Mouse (Mus musculus) forebrain, postnatal 0 days (tissue): Measurements from ENCODE around the gene Ralgps1. TPM values are rescaled to one million over a fixed set of nuclear protein-coding genes. Genes with fewer than 3 reads are reported as not detected.
"Not testable (repeated sequence)": the region's sequence is repeated elsewhere in the genome, so short reads cannot be mapped to it uniquely, and the experiment has no call there.

ENCODE experiments used
- ATAC-seq: fragments of 200-750 bp; cut with Nextera tagmentation; 2 replicates; pipeline ENCODE4 v1.8.0; 2017; ENCODE audit warnings: mild to moderate bottlenecking, moderate library complexity
- DNase-seq: peaks from one replicate; pipeline ENCODE4 v3.0.0-alpha.2; 2015
- H3K27ac ChIP-seq: fragments of 300-500 bp; sonication (generic); 2 replicates; pipeline ENCODE4 v1.5.1; 2014; ENCODE audit warnings: low read depth, mild to moderate bottlenecking, antibody characterized with exemption, low read length, moderate library complexity, mixed read lengths
- H3K27me3 ChIP-seq: fragments of 300-500 bp; sonication (generic); 2 replicates; pipeline ENCODE4 v1.6.1; 2014; ENCODE audit warnings: mild to moderate bottlenecking, low read length, mixed read lengths; ENCODE audit not compliant: insufficient read depth
- H3K36me3 ChIP-seq: fragments of 300-500 bp; sonication (generic); 2 replicates; pipeline ENCODE4 v1.6.1; 2014; ENCODE audit warnings: mild to moderate bottlenecking, moderate library complexity; ENCODE audit not compliant: insufficient read depth
- H3K4me1 ChIP-seq: fragments of 300-500 bp; sonication (generic); 2 replicates; pipeline ENCODE4 v1.6.1; 2014; ENCODE audit warnings: antibody characterized with exemption; ENCODE audit not compliant: insufficient read depth
- H3K4me2 ChIP-seq: fragments of 300-500 bp; sonication (generic); 2 replicates; pipeline ENCODE4 v1.6.1; 2014; ENCODE audit warnings: low read depth, mild to moderate bottlenecking, moderate library complexity
- H3K4me3 ChIP-seq: fragments of 300-500 bp; sonication (generic); 2 replicates; pipeline ENCODE4 v1.5.1; 2014; ENCODE audit warnings: low read depth, low read length, mixed read lengths
- H3K9ac ChIP-seq: fragments of 300-500 bp; sonication (generic); 2 replicates; pipeline ENCODE4 v1.6.1; 2014; ENCODE audit warnings: mild to moderate bottlenecking
- H3K9me3 ChIP-seq: fragments of 300-500 bp; sonication (generic); 2 replicates; pipeline ENCODE4 v1.6.1; 2016; ENCODE audit warnings: low read length
- CTCF ChIP-seq: sonication (generic); IDR thresholded peaks from 2 replicates; pipeline ENCODE4 v1.5.1; 2016; ENCODE audit warnings: antibody characterized with exemption, control low read depth, low read depth
- WGBS: fragments of 180-500 bp; shearing (Covaris S2); extraction: QIAGEN DNeasy Blood & Tissue Kit; methylation state at CpG from one replicate; pipeline ENCODE4 v1.1.7; 2014; 5-methylcytosine and 5-hydroxymethylcytosine counted together
- polyA plus RNA-seq: library from polyadenylated mRNA; unstranded; fragments of >200 nt; fragmentation: Nextera tagmentation; extraction: Ambion mirVana; gene quantifications from 2 replicates; pipeline ENCODE4 v1.2.1, GENCODE M21; 2015
- total RNA-seq: library from RNA; depleted of rRNA; stranded (reverse); fragments of >200 nt; gene quantifications from 2 replicates; pipeline ENCODE4 v1.2.3, GENCODE M21; 2014

Ralgps1 gene
- total and polyA plus RNA-seq, 2 experiments from 2014 or later = 24.6 to 66.9 TPM

- Histone ChIP-seq H3K36me3 (no peaks in the 10 kb centered on the region), H3K27ac (no peak overlapping the region), H3K4me2 (no peak overlapping the region), H3K4me1 (peaks cover 4% of the 10 kb centered on the region), H3K9me3 (no peaks in the 10 kb centered on the region), H3K27me3 (no peaks in the 10 kb centered on the region), H3K9ac (no peak overlapping the region), H3K4me3 (no peak overlapping the region)
- 67% methylated on average over 11 of the region's 11 CpGs for WGBS
- DNase-seq (peak; percentile 39), ATAC-seq (no peak)
- TF ChIP-seq CTCF = peak; percentile 56
Observed at GRCm38 (mm10) chr2:33218903-33219625, 152.2 kb downstream of the Ralgps1 start.

GRCm38 (mm10) chr2:33217425-33217794 is 153.9 kb downstream of the Ralgps1 start:
- WGBS = 47% methylated on average over 3 of the region's 3 CpGs
- Histone ChIP-seq H3K9ac (no peak overlapping the region), H3K4me1 (peaks cover 4% of the 10 kb centered on the region), H3K4me3 (no peak overlapping the region), H3K27ac (no peak overlapping the region), H3K4me2 (no peak overlapping the region), H3K36me3 (no peaks in the 10 kb centered on the region), H3K27me3 (no peaks in the 10 kb centered on the region), H3K9me3 (no peaks in the 10 kb centered on the region)
- ATAC-seq (no peak), DNase-seq (no peak)
- no peak for TF ChIP-seq CTCF

- H3K9ac ChIP-seq = peak overlapping the region; percentile 35
- H3K4me1 ChIP-seq = peaks cover 4% of the 10 kb centered on the region
- whole genome bisulfite sequencing = 11% methylated on average over 18 of the region's 18 CpGs
- TF ChIP-seq CTCF = no peak
- DNase-seq = no peak
- peak overlapping the region; percentile 18 for H3K4me3 ChIP-seq
- ATAC-seq = no peak
- H3K27me3 ChIP-seq = no peaks in the 10 kb centered on the region
- H3K9me3 ChIP-seq = no peaks in the 10 kb centered on the region
- no peaks in the 10 kb centered on the region for H3K36me3 ChIP-seq
- H3K27ac ChIP-seq = 0 out of 2 replicates have a peak overlapping the region, but pooled peaks have one; percentile 24
- H3K4me2 ChIP-seq = peak overlapping the region; percentile 40
Observed at GRCm38 (mm10) chr2:33216645-33217424, 154.5 kb downstream of the Ralgps1 start.

DNA sequence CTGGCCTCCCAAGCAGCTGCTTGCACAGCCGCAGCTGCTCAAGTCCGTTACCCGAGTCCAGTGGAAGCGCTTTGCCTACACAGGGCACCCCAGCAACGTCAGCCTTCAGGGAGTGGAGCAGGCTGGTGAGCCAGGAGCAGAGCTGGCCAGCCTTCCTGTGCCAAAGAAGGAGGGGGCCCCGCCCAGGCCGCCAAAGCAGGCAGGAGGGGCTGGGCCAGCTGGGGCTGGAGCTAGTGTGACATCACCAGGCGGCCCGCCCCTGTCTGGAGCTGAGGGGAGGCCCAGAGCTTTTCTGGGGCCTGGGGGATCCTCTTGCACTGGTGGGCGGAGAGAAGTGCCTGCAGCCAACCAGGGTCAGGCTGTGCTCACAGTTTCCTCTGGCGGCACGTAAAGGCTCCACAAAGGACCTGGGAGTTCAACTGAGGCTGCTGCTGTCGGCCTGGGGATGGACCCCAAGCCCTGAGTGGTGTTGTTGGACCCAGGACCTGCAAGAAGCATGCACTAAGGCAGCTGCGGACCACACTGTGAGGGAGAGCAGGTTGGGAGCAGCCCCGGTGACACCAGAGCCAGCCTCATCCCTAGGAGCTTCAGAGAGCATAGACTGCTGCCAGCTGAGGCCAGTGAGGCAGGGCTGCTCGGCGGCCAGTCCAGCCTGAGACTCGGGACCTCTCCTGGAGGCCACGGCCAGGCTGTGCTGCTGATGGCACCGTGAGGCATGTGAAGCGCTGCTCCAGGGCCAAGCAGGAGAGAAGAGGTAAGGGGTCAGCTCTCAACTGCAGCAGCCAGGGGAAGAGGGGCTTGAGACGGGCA is 155.4 kb downstream of the Ralgps1 start, which contains the start of gene Angptl2:
Angptl2 (plus strand) TSS at position 370 of the 810 bp plus-strand sequence.
- no peaks in the 10 kb centered on the region for H3K36me3 ChIP-seq
- peak within 1 kb of the TSS; percentile 35 for H3K9ac ChIP-seq
- peak within 1 kb of the TSS; percentile 18 for H3K4me3 ChIP-seq
- ATAC-seq (peak; percentile 93), DNase-seq (peak; percentile 84)
- H3K27me3 ChIP-seq = no peaks in the 10 kb centered on the region
- H3K4me2 ChIP-seq = peak within 1 kb of the TSS; percentile 40
- no peaks in the 10 kb centered on the region for H3K9me3 ChIP-seq
- no peak for TF ChIP-seq CTCF
- H3K27ac ChIP-seq = peak within 1 kb of the TSS; percentile 24; the same call in 1 of the 2 replicates
- peaks cover 4% of the 10 kb centered on the region for H3K4me1 ChIP-seq
- 6% methylated on average over 22 of the region's 22 CpGs for WGBS

GRCm38 (mm10) chr2:33215177-33215699 is 156.0 kb downstream of the Ralgps1 start:
- Histone ChIP-seq H3K9me3 (no peaks in the 10 kb centered on the region), H3K4me3 (no peak overlapping the region), H3K4me1 (peaks cover 4% of the 10 kb centered on the region), H3K9ac (0 out of 2 replicates have a peak overlapping the region, but pooled peaks have one; percentile 22), H3K36me3 (no peaks in the 10 kb centered on the region), H3K27ac (peak overlapping the region; percentile 24; the same call in 1 of the 2 replicates), H3K4me2 (peak overlapping the region; percentile 40), H3K27me3 (no peaks in the 10 kb centered on the region)
- ATAC-seq (no peak), DNase-seq (no peak)
- no peak for TF ChIP-seq CTCF
- WGBS = 75% methylated on average over 5 of the region's 5 CpGs

DNA sequence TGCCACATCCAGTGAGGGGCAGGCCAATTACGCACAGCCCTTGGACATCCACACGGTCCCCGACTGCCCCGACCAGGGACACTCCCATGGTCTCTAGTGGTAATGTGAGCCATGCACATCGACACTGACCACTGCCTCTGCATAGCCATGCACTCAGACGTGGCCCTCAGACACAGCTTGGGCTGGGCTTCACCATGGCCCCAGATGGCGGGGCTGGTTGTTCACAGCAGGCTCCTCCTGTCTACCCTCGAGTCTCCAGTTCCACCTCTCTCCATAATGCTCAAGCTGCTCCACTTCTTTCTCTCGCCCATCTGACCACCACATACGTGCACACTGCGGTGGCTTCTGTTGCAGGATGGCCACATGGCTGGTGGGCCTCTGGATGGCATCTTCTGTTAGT is 160.0 kb downstream of the Ralgps1 start:
- not testable (repeated sequence) for H3K9ac ChIP-seq, H3K27me3 ChIP-seq, H3K9me3 ChIP-seq, H3K27ac ChIP-seq, DNase-seq, ATAC-seq, H3K4me2 ChIP-seq, H3K4me3 ChIP-seq, H3K36me3 ChIP-seq, H3K4me1 ChIP-seq
- WGBS = 86% methylated on average over 11 of the region's 11 CpGs
